Mouse (Mus musculus): ENCODE data around the gene Fcf1. TPM values are rescaled to one million over a fixed set of nuclear protein-coding genes. Genes with fewer than 3 reads are reported as not detected.

The Fcf1 gene
- polyA plus RNA-seq, 1 experiment from 2014 or later, result 119 TPM

DNA sequence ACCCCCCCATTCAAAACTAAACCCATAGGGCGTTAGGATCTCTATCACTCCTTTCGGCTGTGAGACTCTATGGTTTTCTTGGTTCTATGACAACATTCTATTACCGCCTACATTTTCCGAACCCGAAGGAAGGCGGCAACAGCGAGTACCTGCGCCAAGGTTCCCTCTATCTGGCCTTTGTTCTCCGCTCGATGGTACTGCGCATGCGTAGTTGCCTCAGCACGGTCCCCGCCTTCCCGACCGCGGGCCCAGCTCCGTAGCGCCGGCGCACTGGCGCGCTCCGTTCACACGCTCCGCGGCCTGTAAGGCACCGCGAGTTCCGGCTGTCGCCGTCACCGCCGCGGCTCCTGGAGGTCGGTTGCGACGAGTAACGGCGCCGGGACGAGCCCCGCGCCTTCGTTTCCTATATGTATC, 25.4 kb downstream of the Fcf1 start, which contains the start of gene Ylpm1:
Gene Ylpm1, plus strand, starts transcription at position 239 of the 414 bp plus-strand sequence.
- Histone ChIP-seq H3K27me3 (ENCODE audit: control insufficient read depth, insufficient read depth, low read length) (no peaks in the 10 kb centered on the region), H3K27ac (ENCODE audit: low read length) (peak within 1 kb of the TSS; percentile 85), H3K4me3 (replicated peaks; ENCODE audit: low read length) (peak within 1 kb of the TSS; percentile 96), H3K9me3 (replicated peaks; ENCODE audit: control insufficient read depth, low read length) (no peaks in the 10 kb centered on the region), H3K4me1 (ENCODE audit: control insufficient read depth, insufficient read depth, low read length) (peaks cover 20% of the 10 kb centered on the region), H3K9ac (ENCODE audit: low read length) (peak within 1 kb of the TSS; percentile 97), H3K4me2 (ENCODE audit: low read depth, low read length) (peak within 1 kb of the TSS; percentile 97), H3K36me3 (ENCODE audit: control insufficient read depth, insufficient read depth, low read length) (no peaks in the 10 kb centered on the region; the same call in 1 of the 2 replicates)
- peak; percentile 99 for ATAC-seq (ENCODE audit: insufficient read depth, low FRiP score)
- under 1% methylated on average over 45 of the region's 45 CpGs for WGBS

DNA sequence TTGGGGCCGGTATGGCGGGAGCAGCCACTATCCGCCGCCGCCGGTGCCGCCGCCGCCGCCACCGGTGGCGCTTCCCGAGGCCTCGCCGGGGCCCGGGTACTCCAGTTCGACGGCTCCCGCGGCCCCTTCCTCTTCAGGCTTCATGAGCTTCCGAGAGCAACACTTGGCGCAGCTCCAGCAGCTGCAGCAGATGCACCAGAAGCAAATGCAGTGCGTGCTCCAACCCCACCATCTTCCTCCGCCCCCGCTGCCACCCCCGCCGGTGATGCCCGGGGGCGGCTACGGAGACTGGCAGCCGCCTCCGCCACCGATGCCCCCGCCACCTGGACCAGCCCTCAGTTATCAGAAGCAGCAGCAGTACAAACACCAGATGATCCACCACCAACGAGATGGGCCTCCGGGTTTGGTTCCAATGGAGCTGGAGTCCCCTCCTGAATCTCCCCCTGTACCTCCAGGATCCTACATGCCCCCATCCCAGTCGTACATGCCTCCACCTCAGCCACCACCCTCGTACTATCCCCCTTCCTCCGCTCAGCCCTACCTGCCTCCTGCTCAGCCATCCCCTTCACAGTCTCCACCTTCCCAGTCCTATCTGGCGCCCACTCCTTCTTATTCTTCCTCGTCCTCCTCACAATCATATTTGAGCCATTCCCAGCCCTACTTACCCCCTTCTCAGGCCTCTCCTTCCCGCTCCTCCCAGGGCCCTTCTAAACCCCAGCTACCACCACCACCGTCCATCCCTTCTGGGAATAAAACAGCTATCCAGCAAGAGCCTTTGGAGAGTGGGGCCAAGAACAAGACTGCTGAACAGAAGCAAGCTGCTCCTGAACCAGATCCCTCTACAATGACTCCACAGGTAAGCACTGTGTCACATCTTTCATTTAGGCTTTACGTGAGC, 26.1 kb downstream of the Fcf1 start:
- peak; percentile 37; the same call in 1 of the 2 replicates for ATAC-seq (ENCODE audit: insufficient read depth, low FRiP score)
- WGBS, result under 1% methylated on average over 43 of the region's 44 CpGs
- Histone ChIP-seq H3K4me2 (ENCODE audit: low read depth, low read length) (peak overlapping the region; percentile 97), H3K9me3 (replicated peaks; ENCODE audit: control insufficient read depth, low read length) (no peaks in the 10 kb centered on the region), H3K9ac (ENCODE audit: low read length) (peak overlapping the region; percentile 97), H3K4me3 (replicated peaks; ENCODE audit: low read length) (peak overlapping the region; percentile 96), H3K27me3 (ENCODE audit: control insufficient read depth, insufficient read depth, low read length) (no peaks in the 10 kb centered on the region), H3K4me1 (ENCODE audit: control insufficient read depth, insufficient read depth, low read length) (peaks cover 20% of the 10 kb centered on the region), H3K27ac (ENCODE audit: low read length) (peak overlapping the region; percentile 85), H3K36me3 (ENCODE audit: control insufficient read depth, insufficient read depth, low read length) (no peaks in the 10 kb centered on the region; the same call in 1 of the 2 replicates)

DNA sequence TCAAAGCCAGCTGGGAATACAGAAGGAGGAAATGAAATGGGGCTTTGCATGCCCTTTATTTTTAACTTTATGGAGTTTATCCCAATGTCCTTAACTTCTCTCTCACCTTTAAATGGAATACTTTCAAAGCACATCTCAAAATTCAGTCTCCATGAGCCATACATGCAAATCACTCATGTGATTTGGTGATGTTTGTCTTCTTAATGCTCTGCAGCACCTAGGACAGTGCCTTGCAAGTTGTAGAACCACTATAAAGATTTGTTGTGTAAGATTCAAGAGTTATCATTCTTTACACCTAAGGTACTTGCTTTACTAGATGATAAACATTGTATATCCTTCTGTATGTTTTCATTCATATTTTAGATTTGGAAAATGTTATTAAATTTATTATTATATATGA, 28.4 kb downstream of the Fcf1 start:
- H3K27ac ChIP-seq (ENCODE audit: low read length), result no peak overlapping the region
- H3K36me3 ChIP-seq (ENCODE audit: control insufficient read depth, insufficient read depth, low read length), result no peaks in the 10 kb centered on the region; the same call in 1 of the 2 replicates
- H3K4me2 ChIP-seq (ENCODE audit: low read depth, low read length), result peak overlapping the region; percentile 97
- no peak for ATAC-seq (ENCODE audit: insufficient read depth, low FRiP score)
- H3K9ac ChIP-seq (ENCODE audit: low read length), result peak overlapping the region; percentile 39; the same call in 1 of the 2 replicates
- H3K9me3 ChIP-seq (replicated peaks; ENCODE audit: control insufficient read depth, low read length), result no peaks in the 10 kb centered on the region
- peaks cover 20% of the 10 kb centered on the region for H3K4me1 ChIP-seq (ENCODE audit: control insufficient read depth, insufficient read depth, low read length)
- H3K4me3 ChIP-seq (replicated peaks; ENCODE audit: low read length), result peak overlapping the region; percentile 14; the same call in 1 of the 2 replicates
- no peaks in the 10 kb centered on the region for H3K27me3 ChIP-seq (ENCODE audit: control insufficient read depth, insufficient read depth, low read length)

DNA sequence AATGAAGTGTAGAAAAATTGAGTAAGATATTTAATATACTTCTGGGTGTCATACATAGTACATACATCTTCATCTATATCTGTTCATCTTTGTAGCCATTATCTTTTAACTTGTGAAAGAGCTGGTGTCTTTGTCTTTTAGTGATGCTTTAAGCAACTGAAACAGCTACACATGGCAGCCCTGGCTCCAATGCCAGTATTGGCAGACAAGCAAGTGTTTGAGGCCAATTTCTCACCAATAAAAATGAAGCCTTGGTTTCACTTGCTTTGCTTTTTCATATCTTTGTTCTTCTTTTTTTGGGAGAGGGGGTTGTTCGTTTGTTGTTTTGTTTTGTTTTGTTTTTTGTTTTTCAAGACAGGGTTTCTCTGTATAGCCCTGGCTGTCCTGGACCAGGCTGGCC, 35.5 kb downstream of the Fcf1 start:
- WGBS, result 86% methylated on average over 1 of the region's 1 CpGs
- Histone ChIP-seq H3K4me1 (ENCODE audit: control insufficient read depth, insufficient read depth, low read length) (no peaks in the 10 kb centered on the region), H3K27me3 (ENCODE audit: control insufficient read depth, insufficient read depth, low read length) (no peaks in the 10 kb centered on the region), H3K9me3 (replicated peaks; ENCODE audit: control insufficient read depth, low read length) (no peaks in the 10 kb centered on the region), H3K9ac (ENCODE audit: low read length) (no peak overlapping the region), H3K4me3 (replicated peaks; ENCODE audit: low read length) (no peak overlapping the region), H3K27ac (ENCODE audit: low read length) (no peak overlapping the region), H3K4me2 (ENCODE audit: low read depth, low read length) (no peak overlapping the region), H3K36me3 (ENCODE audit: control insufficient read depth, insufficient read depth, low read length) (0 out of 2 replicates have a peak, but pooled peaks cover 2% of the 10 kb centered on the region)
- no peak for ATAC-seq (ENCODE audit: insufficient read depth, low FRiP score)

DNA sequence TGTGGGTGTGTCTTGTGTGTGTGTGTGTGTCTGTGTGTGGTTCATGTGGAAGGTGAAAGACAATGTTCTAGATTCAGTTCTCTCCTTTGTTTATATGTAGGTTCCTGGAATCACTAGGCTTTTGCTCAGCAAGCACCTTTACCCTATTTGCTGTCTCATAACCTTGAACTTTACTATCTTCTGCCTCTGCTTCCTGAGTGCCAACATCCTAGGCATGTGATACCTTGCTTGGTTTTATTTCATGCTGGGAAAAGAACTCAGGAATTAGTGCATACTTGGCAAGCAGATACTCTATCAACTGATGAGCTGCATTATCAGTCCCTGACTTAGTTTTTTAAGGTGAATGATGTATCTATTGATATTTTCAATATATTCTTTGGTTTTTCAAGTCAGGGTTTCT, 36.3 kb downstream of the Fcf1 start:
- Histone ChIP-seq H3K4me1 (ENCODE audit: control insufficient read depth, insufficient read depth, low read length) (no peaks in the 10 kb centered on the region), H3K4me3 (replicated peaks; ENCODE audit: low read length) (no peak overlapping the region), H3K9me3 (replicated peaks; ENCODE audit: control insufficient read depth, low read length) (no peaks in the 10 kb centered on the region), H3K36me3 (ENCODE audit: control insufficient read depth, insufficient read depth, low read length) (peaks cover 8% of the 10 kb centered on the region; the same call in 1 of the 2 replicates), H3K27me3 (ENCODE audit: control insufficient read depth, insufficient read depth, low read length) (no peaks in the 10 kb centered on the region), H3K27ac (ENCODE audit: low read length) (no peak overlapping the region), H3K4me2 (ENCODE audit: low read depth, low read length) (no peak overlapping the region), H3K9ac (ENCODE audit: low read length) (no peak overlapping the region)
- ATAC-seq (ENCODE audit: insufficient read depth, low FRiP score), result no peak

DNA sequence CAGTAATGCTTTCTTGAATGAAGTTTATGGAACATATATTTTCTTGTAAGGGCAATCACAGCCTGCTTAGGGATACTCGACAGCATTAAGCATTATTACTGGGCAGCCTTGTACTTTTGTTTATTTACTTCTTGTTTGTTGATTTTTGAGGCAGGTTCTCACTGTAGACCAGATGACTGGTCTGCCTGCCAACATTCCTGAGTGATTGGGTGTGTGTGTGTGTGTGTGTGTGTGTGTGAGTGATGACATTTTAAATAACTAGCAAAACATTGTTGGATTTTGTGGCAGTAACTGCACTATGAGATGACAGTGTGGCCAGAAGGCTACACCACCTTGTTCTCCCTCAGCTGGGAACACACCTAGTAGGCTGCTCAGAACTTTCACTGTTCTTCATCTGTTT, 39.1 kb downstream of the Fcf1 start:
- H3K27ac ChIP-seq (ENCODE audit: low read length), result no peak overlapping the region
- no peak overlapping the region for H3K4me3 ChIP-seq (replicated peaks; ENCODE audit: low read length)
- H3K4me1 ChIP-seq (ENCODE audit: control insufficient read depth, insufficient read depth, low read length), result no peaks in the 10 kb centered on the region
- no peak overlapping the region for H3K4me2 ChIP-seq (ENCODE audit: low read depth, low read length)
- peaks cover 21% of the 10 kb centered on the region for H3K36me3 ChIP-seq (ENCODE audit: control insufficient read depth, insufficient read depth, low read length)
- H3K9ac ChIP-seq (ENCODE audit: low read length), result no peak overlapping the region
- no peaks in the 10 kb centered on the region for H3K27me3 ChIP-seq (ENCODE audit: control insufficient read depth, insufficient read depth, low read length)
- H3K9me3 ChIP-seq (replicated peaks; ENCODE audit: control insufficient read depth, low read length), result no peaks in the 10 kb centered on the region
- WGBS, result 58% methylated on average over 1 of the region's 1 CpGs
- ATAC-seq (ENCODE audit: insufficient read depth, low FRiP score), result no peak

DNA sequence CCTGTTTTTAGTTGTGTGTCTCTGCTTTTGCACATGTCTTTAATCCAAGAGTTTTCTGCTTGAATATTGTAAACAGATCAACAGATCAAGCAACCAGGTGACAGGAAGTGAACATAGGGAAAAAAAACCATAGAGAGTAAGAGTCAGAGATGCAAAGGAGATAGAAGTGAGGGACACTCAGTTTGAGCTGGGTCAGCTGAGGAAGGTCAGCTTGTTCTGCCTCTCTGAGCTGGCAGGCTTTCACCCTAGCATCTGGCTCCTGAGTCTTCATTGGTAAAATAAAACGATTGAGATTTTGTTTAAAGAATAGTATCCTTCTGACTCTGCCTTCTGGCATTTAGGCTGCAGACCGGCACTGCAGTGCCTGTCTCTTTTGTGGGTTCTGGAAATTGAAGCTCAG, 39.8 kb downstream of the Fcf1 start:
- Histone ChIP-seq H3K27ac (ENCODE audit: low read length) (no peak overlapping the region), H3K4me1 (ENCODE audit: control insufficient read depth, insufficient read depth, low read length) (no peaks in the 10 kb centered on the region), H3K4me3 (replicated peaks; ENCODE audit: low read length) (no peak overlapping the region), H3K36me3 (ENCODE audit: control insufficient read depth, insufficient read depth, low read length) (peaks cover 24% of the 10 kb centered on the region), H3K27me3 (ENCODE audit: control insufficient read depth, insufficient read depth, low read length) (no peaks in the 10 kb centered on the region), H3K4me2 (ENCODE audit: low read depth, low read length) (no peak overlapping the region), H3K9me3 (replicated peaks; ENCODE audit: control insufficient read depth, low read length) (no peaks in the 10 kb centered on the region), H3K9ac (ENCODE audit: low read length) (no peak overlapping the region)
- 86% methylated on average over 2 of the region's 2 CpGs for WGBS
- no peak for ATAC-seq (ENCODE audit: insufficient read depth, low FRiP score)

DNA sequence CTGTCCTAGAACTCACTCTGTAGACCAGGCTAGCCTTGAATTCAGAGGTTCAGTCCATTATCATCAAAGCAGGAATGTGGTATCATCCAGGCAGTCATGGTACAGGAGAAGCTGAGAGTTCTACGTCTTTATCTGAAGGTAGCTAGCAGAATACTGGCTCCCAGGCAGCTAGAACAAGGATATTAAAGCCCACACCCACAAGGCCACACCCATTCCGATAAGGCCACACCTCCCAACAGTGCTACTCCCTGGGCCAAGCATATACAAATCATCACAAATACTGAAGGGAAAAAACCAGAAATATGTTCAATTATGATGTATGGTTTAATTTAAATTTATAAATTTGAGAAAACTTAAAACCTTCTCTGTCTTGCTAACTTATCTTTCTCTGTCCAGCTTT, 41.5 kb downstream of the Fcf1 start:
- 87% methylated on average over 2 of the region's 2 CpGs for WGBS
- H3K4me2 ChIP-seq (ENCODE audit: low read depth, low read length), result no peak overlapping the region
- H3K36me3 ChIP-seq (ENCODE audit: control insufficient read depth, insufficient read depth, low read length), result peaks cover 24% of the 10 kb centered on the region
- no peak overlapping the region for H3K27ac ChIP-seq (ENCODE audit: low read length)
- no peaks in the 10 kb centered on the region for H3K27me3 ChIP-seq (ENCODE audit: control insufficient read depth, insufficient read depth, low read length)
- H3K9me3 ChIP-seq (replicated peaks; ENCODE audit: control insufficient read depth, low read length), result no peaks in the 10 kb centered on the region
- no peak for ATAC-seq (ENCODE audit: insufficient read depth, low FRiP score)
- H3K4me1 ChIP-seq (ENCODE audit: control insufficient read depth, insufficient read depth, low read length), result no peaks in the 10 kb centered on the region
- no peak overlapping the region for H3K9ac ChIP-seq (ENCODE audit: low read length)
- no peak overlapping the region for H3K4me3 ChIP-seq (replicated peaks; ENCODE audit: low read length)

DNA sequence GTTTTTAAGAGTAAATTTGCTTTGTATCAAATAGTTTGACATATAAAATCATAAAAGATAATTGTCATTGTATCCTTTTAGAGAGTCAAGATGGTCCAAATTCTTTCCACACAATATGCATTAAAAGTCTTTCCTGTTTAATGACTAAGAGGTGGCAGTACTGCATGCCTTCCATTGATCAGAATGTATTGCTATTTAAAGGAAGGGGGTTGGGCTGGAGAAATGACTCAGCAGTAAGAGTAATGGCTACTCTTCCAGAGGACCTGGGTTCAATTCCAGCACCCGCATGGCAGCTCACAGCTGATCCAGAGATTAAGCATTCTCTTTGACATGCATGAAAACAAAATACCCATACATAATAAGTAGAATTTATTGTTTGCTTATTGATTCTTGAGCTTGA, 51.4 kb downstream of the Fcf1 start:
- no peak overlapping the region for H3K27ac ChIP-seq (ENCODE audit: low read length)
- no peak overlapping the region for H3K9ac ChIP-seq (ENCODE audit: low read length)
- H3K9me3 ChIP-seq (replicated peaks; ENCODE audit: control insufficient read depth, low read length), result no peaks in the 10 kb centered on the region
- no peak overlapping the region for H3K4me3 ChIP-seq (replicated peaks; ENCODE audit: low read length)
- 100% methylated on average over 1 of the region's 1 CpGs for WGBS
- H3K4me1 ChIP-seq (ENCODE audit: control insufficient read depth, insufficient read depth, low read length), result 0 out of 2 replicates have a peak, but pooled peaks cover 2% of the 10 kb centered on the region
- ATAC-seq (ENCODE audit: insufficient read depth, low FRiP score), result no peak
- H3K36me3 ChIP-seq (ENCODE audit: control insufficient read depth, insufficient read depth, low read length), result no peaks in the 10 kb centered on the region
- no peak overlapping the region for H3K4me2 ChIP-seq (ENCODE audit: low read depth, low read length)
- no peaks in the 10 kb centered on the region for H3K27me3 ChIP-seq (ENCODE audit: control insufficient read depth, insufficient read depth, low read length)
